Mouse (Mus musculus) intestine, postnatal 0 days (tissue): ENCODE measurements around the gene Abcb10. TPM values are rescaled to one million over a fixed set of nuclear protein-coding genes. Genes with fewer than 3 reads are reported as not detected.
"Not testable (repeated sequence)": the region's sequence is repeated elsewhere in the genome, so short reads cannot be mapped to it uniquely, and the experiment has no call there.

Experiments
- ATAC-seq: fragments of 200-750 bp; cut with Nextera tagmentation; 2 replicates; pipeline ENCODE4 v1.8.0; 2017; ENCODE audit warnings: mild to moderate bottlenecking, moderate TSS enrichment, moderate library complexity
- H3K27ac ChIP-seq: fragments of 300-500 bp; sonication (generic); 2 replicates; pipeline ENCODE4 v1.5.1; 2014; ENCODE audit warnings: mild to moderate bottlenecking, low read depth, low read length, moderate library complexity
- H3K27me3 ChIP-seq: fragments of 300-500 bp; sonication (generic); replicated peaks from 2 replicates; pipeline ENCODE4 v1.6.1; 2014; ENCODE audit warnings: low read length, mixed read lengths; ENCODE audit not compliant: control insufficient read depth, insufficient read depth
- H3K36me3 ChIP-seq: fragments of 300-500 bp; sonication (generic); 2 replicates; pipeline ENCODE4 v1.6.1; 2014; ENCODE audit warnings: mild to moderate bottlenecking, moderate library complexity; ENCODE audit not compliant: control insufficient read depth, insufficient read depth
- H3K4me1 ChIP-seq: fragments of 300-500 bp; sonication (generic); replicated peaks from 2 replicates; pipeline ENCODE4 v1.6.1; 2014; ENCODE audit warnings: antibody characterized with exemption, low read length, mixed read lengths; ENCODE audit not compliant: control insufficient read depth, insufficient read depth
- H3K4me2 ChIP-seq: fragments of 300-500 bp; sonication (generic); replicated peaks from 2 replicates; pipeline ENCODE4 v1.6.1; 2014; ENCODE audit warnings: low read depth, mild to moderate bottlenecking, moderate library complexity
- H3K4me3 ChIP-seq: fragments of 300-500 bp; sonication (generic); 2 replicates; pipeline ENCODE4 v1.5.1; 2014; ENCODE audit warnings: low read depth, low read length
- H3K9ac ChIP-seq: fragments of 300-500 bp; sonication (generic); 2 replicates; pipeline ENCODE4 v1.6.1; 2014; ENCODE audit warnings: mild to moderate bottlenecking, low read depth, low read length
- H3K9me3 ChIP-seq: fragments of 300-500 bp; sonication (generic); 2 replicates; pipeline ENCODE4 v1.6.1; 2016; ENCODE audit warnings: mixed run types; ENCODE audit not compliant: control insufficient read depth
- CTCF ChIP-seq: sonication (generic); IDR thresholded peaks from 2 replicates; pipeline ENCODE4 v1.5.1; 2016; ENCODE audit warnings: low read depth, mild to moderate bottlenecking, control low read depth, antibody characterized with exemption, moderate library complexity
- WGBS: fragments of 180-500 bp; shearing (Covaris S2); extraction: QIAGEN DNeasy Blood & Tissue Kit; methylation state at CpG from one replicate; pipeline ENCODE4 v1.1.7; 2014; 5-methylcytosine and 5-hydroxymethylcytosine counted together
- polyA plus RNA-seq: library from polyadenylated mRNA; unstranded; fragments of >200 nt; fragmentation: Nextera tagmentation; extraction: Ambion mirVana; gene quantifications from 2 replicates; pipeline ENCODE4 v1.2.1, GENCODE M21; 2015

The Abcb10 gene
- polyA plus RNA-seq, 1 experiment from 2014 or later, result 10.7 TPM

DNA sequence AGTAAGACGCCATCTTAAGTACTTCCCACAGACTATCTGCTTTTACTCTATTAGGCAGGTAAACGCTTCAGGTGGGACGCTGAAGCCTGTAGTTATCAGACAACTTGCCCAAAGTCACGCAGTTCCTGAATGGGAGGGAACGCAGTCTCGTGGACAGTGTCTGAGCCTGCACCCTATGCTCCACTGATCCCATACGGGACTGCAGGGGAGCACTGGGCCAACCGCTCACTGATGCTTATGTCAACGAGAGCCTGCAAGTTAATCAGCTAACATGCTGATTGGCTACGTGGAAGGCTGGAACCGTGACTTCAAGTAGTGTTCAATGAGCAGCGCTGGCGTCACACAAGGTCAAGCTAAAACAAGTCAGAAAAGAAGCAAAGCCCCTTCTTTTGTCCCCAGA is 36.9 kb upstream of the Abcb10 start:
- peak; percentile 26; the same call in 1 of the 2 replicates for ATAC-seq
- H3K36me3 ChIP-seq, result no peaks in the 10 kb centered on the region; the same call in 1 of the 2 replicates
- peak overlapping the region; percentile 60 for H3K27ac ChIP-seq
- TF ChIP-seq CTCF, result no peak
- peak overlapping the region; percentile 88 for H3K9ac ChIP-seq
- H3K4me1 ChIP-seq, result 0 out of 2 replicates have a peak, but pooled peaks cover 18% of the 10 kb centered on the region
- H3K27me3 ChIP-seq, result no peaks in the 10 kb centered on the region
- H3K4me2 ChIP-seq, result peak overlapping the region; percentile 86
- WGBS, result 10% methylated on average over 13 of the region's 13 CpGs
- H3K9me3 ChIP-seq, result no peaks in the 10 kb centered on the region
- H3K4me3 ChIP-seq, result peak overlapping the region; percentile 77

DNA sequence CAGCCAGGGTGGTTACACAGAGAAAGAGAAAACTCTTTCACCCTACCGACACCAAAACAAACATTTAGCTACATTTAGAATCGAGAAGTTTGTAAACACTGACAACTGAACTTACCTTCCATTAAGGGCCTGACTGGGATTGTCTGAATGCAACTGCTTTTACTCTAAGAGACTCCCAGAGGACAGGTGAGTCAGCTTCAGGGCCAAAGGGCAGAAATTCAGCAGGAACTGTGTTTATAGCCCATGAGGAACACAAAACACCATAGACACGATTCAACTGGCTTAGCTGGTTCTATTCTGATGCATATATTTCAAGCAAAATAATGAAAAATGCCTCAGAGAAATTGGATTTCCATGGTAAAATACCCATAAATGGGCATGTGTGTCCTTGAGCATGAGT is 31.8 kb upstream of the Abcb10 start:
- no peak for TF ChIP-seq CTCF
- Histone ChIP-seq H3K4me1 (0 out of 2 replicates have a peak, but pooled peaks cover 18% of the 10 kb centered on the region), H3K36me3 (no peaks in the 10 kb centered on the region), H3K9ac (no peak overlapping the region), H3K27ac (peak overlapping the region; percentile 68), H3K27me3 (no peaks in the 10 kb centered on the region), H3K9me3 (no peaks in the 10 kb centered on the region), H3K4me2 (peak overlapping the region; percentile 32; the same call in 1 of the 2 replicates), H3K4me3 (no peak overlapping the region)
- 31% methylated on average over 3 of the region's 3 CpGs for WGBS
- ATAC-seq, result peak; percentile 68

DNA sequence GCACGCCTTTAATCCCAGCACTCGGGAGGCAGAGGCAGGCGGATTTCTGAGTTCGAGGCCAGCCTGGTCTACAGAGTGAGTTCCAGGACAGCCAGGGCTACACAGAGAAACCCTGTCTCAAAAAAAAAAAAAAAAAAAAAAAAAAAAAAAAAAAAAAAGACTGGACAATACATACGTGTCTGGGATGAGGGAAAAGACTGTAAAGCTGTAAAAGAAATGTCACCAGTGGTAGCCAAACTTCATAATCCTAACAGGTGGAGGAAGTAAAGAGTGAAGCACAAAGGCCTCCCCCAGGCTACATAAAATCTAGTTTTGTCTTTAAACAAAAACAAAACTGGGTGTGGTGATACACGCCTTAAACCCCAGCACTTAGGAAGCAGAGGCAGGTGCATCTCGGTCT is 31.4 kb upstream of the Abcb10 start:
- 72% methylated on average over 7 of the region's 7 CpGs for WGBS
- not testable (repeated sequence) for H3K27me3 ChIP-seq, H3K9me3 ChIP-seq, H3K4me3 ChIP-seq, H3K9ac ChIP-seq, H3K36me3 ChIP-seq
- Histone ChIP-seq H3K4me1 (0 out of 2 replicates have a peak, but pooled peaks cover 16% of the 10 kb centered on the region), H3K27ac (peak overlapping the region; percentile 68), H3K4me2 (peak overlapping the region; percentile 32; the same call in 1 of the 2 replicates)
- peak; percentile 48 for ATAC-seq

DNA sequence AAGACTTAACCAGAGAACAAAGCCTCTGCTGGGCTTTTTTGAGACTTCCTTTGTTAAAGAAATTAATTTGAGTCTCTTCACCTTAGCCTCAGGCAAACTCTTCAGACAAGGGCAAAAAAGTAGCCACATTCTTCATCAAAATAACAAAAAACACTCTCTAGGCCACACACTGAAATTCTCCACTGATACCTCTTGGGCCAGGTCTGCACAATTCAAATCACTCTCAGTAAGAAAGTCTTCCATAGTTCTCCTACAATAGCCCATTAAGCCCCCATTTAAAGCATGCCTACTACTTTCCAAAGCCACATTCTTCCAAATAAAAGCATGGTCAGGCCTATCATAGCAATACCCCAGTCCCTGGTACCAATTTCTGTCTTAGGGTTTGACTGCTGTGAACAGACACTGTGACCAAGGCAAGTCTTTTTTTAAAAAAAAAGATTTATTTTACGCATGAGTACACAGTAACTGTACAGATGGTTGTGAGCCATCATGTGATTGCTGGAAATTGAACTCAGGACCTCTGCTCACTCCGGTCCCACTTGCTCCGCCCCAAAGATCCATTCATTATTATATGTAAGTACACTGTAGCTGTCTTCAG is 29.2 kb upstream of the Abcb10 start:
- WGBS, result 80% methylated on average over 3 of the region's 3 CpGs
- Histone ChIP-seq H3K4me2 (no peak overlapping the region), H3K4me1 (0 out of 2 replicates have a peak, but pooled peaks cover 10% of the 10 kb centered on the region), H3K27ac (no peak overlapping the region), H3K4me3 (no peak overlapping the region), H3K9ac (no peak overlapping the region), H3K36me3 (peaks cover 25% of the 10 kb centered on the region), H3K9me3 (no peaks in the 10 kb centered on the region), H3K27me3 (no peaks in the 10 kb centered on the region)
- TF ChIP-seq CTCF, result no peak
- ATAC-seq, result no peak

DNA sequence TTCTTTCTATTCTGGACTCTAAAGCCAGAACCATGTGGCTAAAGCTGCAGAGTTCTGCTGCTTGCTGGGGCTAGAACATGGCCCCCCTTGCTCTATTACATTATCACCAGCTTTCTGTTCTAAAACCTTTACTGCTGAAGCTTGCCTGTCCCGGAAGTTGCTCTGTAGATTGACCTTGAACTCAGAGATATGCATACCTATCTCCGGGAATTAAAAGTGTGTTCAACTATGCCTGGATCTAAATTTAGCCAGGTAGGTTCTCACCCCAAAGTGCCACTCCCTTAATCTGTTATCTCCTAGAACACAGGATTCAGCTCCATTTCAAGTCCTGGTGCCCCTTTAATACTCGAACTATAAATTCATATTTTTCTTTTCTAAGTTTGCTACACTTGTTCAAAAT is 28.7 kb upstream of the Abcb10 start:
- 40% methylated on average over 3 of the region's 3 CpGs for WGBS
- no peak for ATAC-seq
- no peaks in the 10 kb centered on the region for H3K27me3 ChIP-seq
- H3K9me3 ChIP-seq, result no peaks in the 10 kb centered on the region
- H3K4me2 ChIP-seq, result no peak overlapping the region
- H3K36me3 ChIP-seq, result peaks cover 30% of the 10 kb centered on the region
- H3K4me3 ChIP-seq, result no peak overlapping the region
- H3K27ac ChIP-seq, result no peak overlapping the region
- 0 out of 2 replicates have a peak, but pooled peaks cover 10% of the 10 kb centered on the region for H3K4me1 ChIP-seq
- no peak for TF ChIP-seq CTCF
- no peak overlapping the region for H3K9ac ChIP-seq

DNA sequence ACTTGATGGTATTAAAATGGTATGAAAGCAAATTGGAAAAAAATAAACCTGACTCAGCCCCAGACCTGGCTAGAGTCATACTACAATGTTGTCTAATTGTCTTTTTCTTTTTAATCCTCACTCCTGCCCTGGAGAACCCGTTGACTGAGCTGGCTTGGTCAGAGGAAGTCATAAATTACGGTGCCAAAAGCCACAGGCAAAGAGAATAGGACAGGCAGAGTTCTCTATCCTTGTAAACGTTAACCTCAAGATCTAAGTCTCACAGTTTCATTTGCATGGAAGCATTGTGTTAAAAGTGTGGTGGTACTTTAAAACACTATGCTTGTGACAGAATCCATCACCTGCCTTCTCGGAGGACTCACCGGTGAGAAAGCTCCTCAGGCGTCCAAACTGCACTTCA is 24.9 kb upstream of the Abcb10 start:
- peaks cover 61% of the 10 kb centered on the region for H3K36me3 ChIP-seq
- no peak overlapping the region for H3K4me3 ChIP-seq
- no peak overlapping the region for H3K27ac ChIP-seq
- no peak overlapping the region for H3K9ac ChIP-seq
- TF ChIP-seq CTCF, result no peak
- H3K27me3 ChIP-seq, result no peaks in the 10 kb centered on the region
- H3K9me3 ChIP-seq, result no peaks in the 10 kb centered on the region
- no peaks in the 10 kb centered on the region for H3K4me1 ChIP-seq
- ATAC-seq, result no peak
- no peak overlapping the region for H3K4me2 ChIP-seq
- 72% methylated on average over 6 of the region's 6 CpGs for WGBS
